Mouse (Mus musculus) gastrocnemius, postnatal 36 days (tissue): ENCODE data around the gene Dnaaf3. TPM values are rescaled to one million over a fixed set of nuclear protein-coding genes. Genes with fewer than 3 reads are reported as not detected.

ENCODE experiments used
- microRNA-seq, 2 experiments: library from miRNA; unstranded; fragments of <30 nt; microRNA quantifications; one replicate each; pipeline ENCODE4 v1.2.0; 2021
- total RNA-seq, 2 experiments: library from RNA; stranded (reverse); gene quantifications; 2 replicates each; pipeline ENCODE4 v1.2.3; 2021

Dnaaf3 gene
- total RNA-seq, 2 experiments from 2014 or later = not detected

Small RNA genes within 50 kb of the gene (microRNA-seq; reads per million reads assigned to microRNA genes)
- 0 reads per million in 2 experiments for gene Gm23577

Other genes starting within 250 kb of the Dnaaf3 start
- gene Ncr1, start 194.7 kb downstream of the Dnaaf3 start, total RNA-seq = not detected
- not detected for gene Gp6, start 134.7 kb downstream of the Dnaaf3 start, total RNA-seq
- 10 to 100 TPM; 13.4 to 15.4 TPM for gene Rdh13, start 86.8 kb downstream of the Dnaaf3 start, total RNA-seq
- gene Eps8l1, start 71.8 kb downstream of the Dnaaf3 start, total RNA-seq = 1 to 10 TPM in 1 of 2 experiments, under 1 TPM in 1; 0.59 to 1.5 TPM
- gene Ppp1r12c, start 30.8 kb downstream of the Dnaaf3 start, total RNA-seq = 10 to 100 TPM; 18.3 to 19.4 TPM
- gene Tnnt1, start 16.1 kb downstream of the Dnaaf3 start, total RNA-seq = 100 to 1,000 TPM; 181 to 818 TPM
- gene Tnni3, start 8.2 kb downstream of the Dnaaf3 start, total RNA-seq = under 1 TPM; 0.44 to 0.64 TPM
- gene Syt5, start 15.1 kb upstream of the Dnaaf3 start, total RNA-seq = not detected
- not detected for gene Ptprh, start 71.6 kb upstream of the Dnaaf3 start, total RNA-seq
- gene Tmem86b, start 99.0 kb upstream of the Dnaaf3 start, total RNA-seq = 1 to 10 TPM; 2.5 to 3.2 TPM
- gene Ppp6r1, start 126.6 kb upstream of the Dnaaf3 start, total RNA-seq = 10 to 100 TPM; 40.2 to 42.4 TPM
- gene Hspbp1, start 152.6 kb upstream of the Dnaaf3 start, total RNA-seq = 10 to 100 TPM; 22.4 to 24.9 TPM
- 1 to 10 TPM in 1 of 2 experiments, under 1 TPM in 1; 0.54 to 1.6 TPM for gene Brsk1, start 158.2 kb upstream of the Dnaaf3 start, total RNA-seq
- not detected for gene Tmem150b, start 192.8 kb upstream of the Dnaaf3 start, total RNA-seq
- gene Kmt5c, start 207.7 kb upstream of the Dnaaf3 start, total RNA-seq = 10 to 100 TPM in 1 of 2 experiments, 1 to 10 TPM in 1; 9.7 to 10.5 TPM
- gene Cox6b2, start 220.6 kb upstream of the Dnaaf3 start, total RNA-seq = 1 to 10 TPM; 1.4 to 1.9 TPM
- not detected for gene Fam71e2, start 238.8 kb upstream of the Dnaaf3 start, total RNA-seq